In the genomic region with DNA sequence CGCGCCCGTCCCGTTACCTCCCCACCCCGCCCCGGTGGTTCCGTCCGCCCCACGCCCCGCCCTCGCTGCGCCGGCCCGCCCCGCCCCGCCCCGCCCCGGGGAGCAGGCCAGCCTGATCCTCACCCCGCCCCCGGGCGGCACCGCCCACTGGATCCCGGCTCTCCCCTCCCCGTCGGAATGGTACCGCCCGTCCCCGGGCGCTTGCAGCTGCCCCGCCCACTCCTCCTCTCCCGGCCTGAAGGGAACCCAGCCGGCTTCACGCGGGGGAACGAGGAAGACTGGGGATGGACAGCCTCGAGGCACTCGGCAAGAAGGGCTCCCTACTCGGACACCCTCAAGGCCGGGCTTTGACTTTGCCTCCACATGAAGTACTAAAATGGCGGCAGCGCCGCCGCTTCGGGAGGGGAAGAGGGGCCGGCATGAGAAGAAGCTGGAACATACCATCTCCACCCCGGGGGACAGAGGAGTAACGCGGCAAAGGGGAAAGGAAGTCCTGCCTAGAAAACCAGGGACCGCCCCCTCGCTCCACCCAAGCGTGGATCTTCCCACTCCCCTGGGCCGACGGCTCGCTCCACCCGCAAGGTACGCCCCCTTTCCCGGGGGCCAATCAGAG, we compare ENCODE assay signal across 8 mouse cellular contexts. TPM values are rescaled to one million over a fixed set of nuclear protein-coding genes. Genes with fewer than 3 reads are reported as not detected.
DNase-seq lines count a peak whose midpoint lies in the region; ATAC-seq lines count a peak whose summit lies in the region.

No protein-coding gene starts in this region.

- peaks cover 21% of the 10 kb centered on the region for H3K4me1 ChIP-seq in hindbrain, embryonic 16.5 days (ENCODE audit: control insufficient read depth, insufficient read depth, low read depth, low read length)

- H3K79me2 ChIP-seq in macrophage (ENCODE audit: inconsistent target): peaks cover 42% of the 10 kb centered on the region

- no peaks in the 10 kb centered on the region for H3K9me3 ChIP-seq in hindbrain, embryonic 16.5 days (ENCODE audit: control insufficient read depth, low read length)

- H3K4me2 ChIP-seq in hindbrain, embryonic 16.5 days (ENCODE audit: low read length): peak overlapping the region; percentile 88

- no peaks in the 10 kb centered on the region for H3K27me3 ChIP-seq in hindbrain, embryonic 16.5 days (replicated peaks; ENCODE audit: control insufficient read depth, insufficient read depth, low read length)

- H3K36me3 ChIP-seq in hindbrain, embryonic 16.5 days (ENCODE audit: control insufficient read depth, insufficient read depth, low read length): peaks cover 21% of the 10 kb centered on the region
- H3K36me3 ChIP-seq in macrophage (ENCODE audit: inconsistent target): peaks cover 27% of the 10 kb centered on the region; the same call in 1 of the 2 replicates

- H3K9ac ChIP-seq in hindbrain, embryonic 16.5 days (ENCODE audit: low read depth, low read length): peak overlapping the region; percentile 84

- peak overlapping the region; percentile 96 for H3K27ac ChIP-seq in hindbrain, embryonic 16.5 days (ENCODE audit: low read depth, low read length)
- H3K27ac ChIP-seq in macrophage: peak overlapping the region; percentile 89

- ATAC-seq in hindbrain, embryonic 16.5 days: peak; percentile 97

- under 1% methylated on average over 34 of the region's 57 CpGs for WGBS in hindbrain, embryonic 16.5 days
- 1% methylated on average over 28 of the region's 57 CpGs for WGBS in macrophage (ENCODE audit: missing documents)

- DNase-seq in WW6 (ENCODE audit: low read depth, low spot score): peak; percentile 100
- DNase-seq in cerebellum, postnatal 4 days (ENCODE audit: low spot score in 2 of 2): peak; percentile 95 to 98
- DNase-seq in gastrocnemius, adult 18-20 months (ENCODE audit: low spot score): peak; percentile 99
- DNase-seq in left cerebral cortex, adult 18-20 months (ENCODE audit: low spot score in 2 of 2): peak; percentile 98
- DNase-seq in right cerebral cortex, adult 18-20 months: peak; percentile 99
- peak; percentile 85 for DNase-seq in urinary bladder, postnatal 10 days (ENCODE audit: low spot score)

- peak overlapping the region; percentile 86 for H3K4me3 ChIP-seq in hindbrain, embryonic 16.5 days (ENCODE audit: low read length)
- peak overlapping the region; percentile 38 for H3K4me3 ChIP-seq in macrophage (ENCODE audit: inconsistent target)

RNA-seq across cellular contexts. Expression of a gene that starts 0.3 kb away (rescaled TPM):
- total RNA-seq in gastrocnemius, adult 18-20 months (2021): 10 to 100 TPM; 64.7 TPM
- 3.6 and 4.4 TPM in 2 replicates for polyA plus RNA-seq in hindbrain, embryonic 16.5 days (2015; fragmentation: Nextera tagmentation; extraction: Ambion mirVana)
- total RNA-seq in left cerebral cortex, adult 18-20 months (2021): 100 to 1,000 TPM; 120 to 123 TPM
- 10 to 100 TPM in 14 of 26 experiments, 1 to 10 TPM in 12; 3.1 to 22.8 (median 10.8) TPM for total RNA-seq in macrophage (2018; cell fraction: chromatin; rRNA removed)
- 10 to 100 TPM; 14.7 to 51.5 (median 32.9) TPM for total RNA-seq in macrophage (2018; cell fraction: cytosol; rRNA removed)
- 10 to 100 TPM in 21 of 26 experiments, 1 to 10 TPM in 5; 7.7 to 51.0 (median 24.1) TPM for total RNA-seq in macrophage (2018; cell fraction: nucleus; rRNA removed)
- 25.4 to 37.6 TPM (median 25.7 TPM) in 3 replicates for polyA plus RNA-seq in macrophage (2018)

RNA-seq across cellular contexts. Expression of a gene that starts 21.5 kb away (rescaled TPM):
- total RNA-seq in gastrocnemius, adult 18-20 months (2021): 1 to 10 TPM; 5.2 to 5.9 TPM
- 14.1 and 16.2 TPM in 2 replicates for polyA plus RNA-seq in hindbrain, embryonic 16.5 days (2015; fragmentation: Nextera tagmentation; extraction: Ambion mirVana)
- 10 to 100 TPM; 18.7 to 19.9 TPM for total RNA-seq in left cerebral cortex, adult 18-20 months (2021)
- 10 to 100 TPM; 37.3 to 76.4 (median 49.9) TPM for total RNA-seq in macrophage (2018; cell fraction: chromatin; rRNA removed)
- total RNA-seq in macrophage (2018; cell fraction: cytosol; rRNA removed): 10 to 100 TPM; 18.8 to 25.0 (median 21.2) TPM
- 10 to 100 TPM; 24.8 to 40.9 (median 32.6) TPM for total RNA-seq in macrophage (2018; cell fraction: nucleus; rRNA removed)
- 16.4 to 22.4 TPM (median 16.9 TPM) in 3 replicates for polyA plus RNA-seq in macrophage (2018)

RNA-seq across cellular contexts. Expression of a gene that starts 30.9 kb away (rescaled TPM):
- not detected for total RNA-seq in gastrocnemius, adult 18-20 months (2021)
- polyA plus RNA-seq in hindbrain, embryonic 16.5 days (2015; fragmentation: Nextera tagmentation; extraction: Ambion mirVana): 0.44 and 0.91 TPM in 2 replicates
- total RNA-seq in left cerebral cortex, adult 18-20 months (2021): 1 to 10 TPM in 1 of 2 experiments, under 1 TPM in 1; 0.98 to 1.1 TPM
- 1 to 10 TPM in 8 of 26 experiments, not detected in 18; 1.5 to 2.2 (median 2.0) TPM for total RNA-seq in macrophage (2018; cell fraction: chromatin; rRNA removed)
- total RNA-seq in macrophage (2018; cell fraction: cytosol; rRNA removed): not detected
- total RNA-seq in macrophage (2018; cell fraction: nucleus; rRNA removed): 1 to 10 TPM in 3 of 26 experiments, not detected in 23; 1.2 to 1.8 (median 1.4) TPM
- not detected in 3 replicates for polyA plus RNA-seq in macrophage (2018)

RNA-seq across cellular contexts. Expression of a gene that starts 37.4 kb away (rescaled TPM):
- 100 to 1,000 TPM; 426 to 450 TPM for total RNA-seq in gastrocnemius, adult 18-20 months (2021)
- polyA plus RNA-seq in hindbrain, embryonic 16.5 days (2015; fragmentation: Nextera tagmentation; extraction: Ambion mirVana): 252 and 268 TPM in 2 replicates
- 100 to 1,000 TPM; 351 to 356 TPM for total RNA-seq in left cerebral cortex, adult 18-20 months (2021)
- 100 to 1,000 TPM; 108 to 477 (median 140) TPM for total RNA-seq in macrophage (2018; cell fraction: chromatin; rRNA removed)
- total RNA-seq in macrophage (2018; cell fraction: cytosol; rRNA removed): 1,000 to 10,000 TPM in 6 of 26 experiments, 100 to 1,000 TPM in 20; 449 to 1,138 (median 724) TPM
- 100 to 1,000 TPM; 131 to 371 (median 177) TPM for total RNA-seq in macrophage (2018; cell fraction: nucleus; rRNA removed)
- polyA plus RNA-seq in macrophage (2018): 992 to 1,238 TPM (median 1,231 TPM) in 3 replicates

RNA-seq across cellular contexts. Expression of a gene that starts 41.6 kb away (rescaled TPM):
- total RNA-seq in gastrocnemius, adult 18-20 months (2021): 100 to 1,000 TPM; 150 to 167 TPM
- polyA plus RNA-seq in hindbrain, embryonic 16.5 days (2015; fragmentation: Nextera tagmentation; extraction: Ambion mirVana): 422 and 438 TPM in 2 replicates
- 100 to 1,000 TPM; 122 to 128 TPM for total RNA-seq in left cerebral cortex, adult 18-20 months (2021)
- 10 to 100 TPM; 10.0 to 72.1 (median 43.9) TPM for total RNA-seq in macrophage (2018; cell fraction: chromatin; rRNA removed)
- total RNA-seq in macrophage (2018; cell fraction: cytosol; rRNA removed): 100 to 1,000 TPM in 17 of 26 experiments, 10 to 100 TPM in 9; 79.3 to 179 (median 122) TPM
- 10 to 100 TPM; 15.5 to 75.8 (median 38.9) TPM for total RNA-seq in macrophage (2018; cell fraction: nucleus; rRNA removed)
- polyA plus RNA-seq in macrophage (2018): 79.7 to 207 TPM (median 133 TPM) in 3 replicates

Comparison
In these comparisons a context has a peak if more than half of its experiments do, and no peak if none do; other contexts are left out.
1. Peak in every context shown above with its lines: DNase-seq, ATAC-seq, H3K4me3 ChIP-seq and H3K27ac ChIP-seq.